Mouse (Mus musculus) kidney, embryonic 14.5 days (tissue): Measurements from ENCODE around the gene Cgrrf1. TPM values are rescaled to one million over a fixed set of nuclear protein-coding genes. Genes with fewer than 3 reads are reported as not detected.
A peak's percentile ranks its signal among the peaks of the same experiment; 100 is the strongest.
"Not testable (repeated sequence)": the region's sequence is repeated elsewhere in the genome, so short reads cannot be mapped to it uniquely, and the experiment has no call there.

Experiments
- ATAC-seq: fragments of 200-750 bp; cut with Nextera tagmentation; 2 replicates; pipeline ENCODE4 v1.8.0; 2017; ENCODE audit warnings: moderate number of reproducible peaks, mild to moderate bottlenecking, moderate TSS enrichment, moderate library complexity; ENCODE audit not compliant: low FRiP score, low TSS enrichment
- H3K27ac ChIP-seq: fragments of 300-500 bp; sonication (generic); 2 replicates; pipeline ENCODE4 v1.5.1; 2014; ENCODE audit warnings: low read depth, mild to moderate bottlenecking, low read length, moderate library complexity, mixed read lengths
- H3K27me3 ChIP-seq: fragments of 300-500 bp; sonication (generic); 2 replicates; pipeline ENCODE4 v1.6.1; 2014; ENCODE audit warnings: mild to moderate bottlenecking, low read length; ENCODE audit not compliant: control insufficient read depth, insufficient read depth
- H3K36me3 ChIP-seq: fragments of 300-500 bp; sonication (generic); 2 replicates; pipeline ENCODE4 v1.6.1; 2014; ENCODE audit warnings: low read length, mixed read lengths; ENCODE audit not compliant: control insufficient read depth, insufficient read depth
- H3K4me1 ChIP-seq: fragments of 300-500 bp; sonication (generic); 2 replicates; pipeline ENCODE4 v1.6.1; 2014; ENCODE audit warnings: low read length, mixed read lengths; ENCODE audit not compliant: control insufficient read depth, insufficient read depth
- H3K4me2 ChIP-seq: fragments of 300-500 bp; sonication (generic); replicated peaks from 2 replicates; pipeline ENCODE4 v1.6.1; 2014; ENCODE audit warnings: low read depth, mild to moderate bottlenecking, low read length
- H3K4me3 ChIP-seq: fragments of 300-500 bp; sonication (generic); 2 replicates; pipeline ENCODE4 v1.5.1; 2014; ENCODE audit warnings: mild to moderate bottlenecking, low read length
- H3K9ac ChIP-seq: fragments of 300-500 bp; sonication (generic); 2 replicates; pipeline ENCODE4 v1.6.1; 2014; ENCODE audit warnings: low read depth, mild to moderate bottlenecking, low read length, moderate library complexity
- H3K9me3 ChIP-seq: fragments of 300-500 bp; sonication (generic); 2 replicates; pipeline ENCODE4 v1.6.1; 2016; ENCODE audit warnings: low read length; ENCODE audit not compliant: control insufficient read depth
- WGBS: fragments of 180-500 bp; shearing (Covaris S2); extraction: QIAGEN DNeasy Blood & Tissue Kit; methylation state at CpG from one replicate; pipeline ENCODE4 v1.1.7; 2014; 5-methylcytosine and 5-hydroxymethylcytosine counted together
- polyA plus RNA-seq: library from polyadenylated mRNA; unstranded; fragments of >200 nt; fragmentation: Nextera tagmentation; extraction: Ambion mirVana; gene quantifications from 2 replicates; pipeline ENCODE4 v1.2.1, GENCODE M21; 2014

Gene Cgrrf1
- polyA plus RNA-seq, 1 experiment from 2014 or later: 30.6 TPM

DNA sequence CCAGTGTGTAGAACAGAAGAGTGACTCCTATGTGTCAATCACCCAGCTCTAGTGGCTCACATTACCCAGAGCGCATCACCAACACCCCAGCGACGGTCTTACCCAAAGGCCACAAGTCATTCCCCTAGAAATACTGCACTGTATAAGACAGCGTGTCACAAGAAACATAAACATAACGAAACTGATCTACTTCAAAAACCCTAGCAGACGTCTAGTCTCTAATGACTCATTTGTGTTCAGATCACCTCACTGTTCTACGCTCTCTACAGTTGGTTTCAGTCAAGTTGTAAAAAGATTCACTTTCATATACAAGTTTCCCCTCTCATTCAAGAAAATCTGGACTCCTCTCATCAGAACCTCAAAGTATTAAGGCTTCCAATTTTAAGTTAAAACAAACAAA lies 13.2 kb upstream of the Cgrrf1 start:
- Histone ChIP-seq H3K4me1 (peaks cover 7% of the 10 kb centered on the region), H3K36me3 (peaks cover 25% of the 10 kb centered on the region), H3K4me3 (no peak overlapping the region), H3K9me3 (no peaks in the 10 kb centered on the region), H3K27ac (no peak overlapping the region), H3K9ac (no peak overlapping the region), H3K27me3 (no peaks in the 10 kb centered on the region), H3K4me2 (no peak overlapping the region)
- 74% methylated on average over 7 of the region's 7 CpGs for WGBS
- ATAC-seq: no peak

DNA sequence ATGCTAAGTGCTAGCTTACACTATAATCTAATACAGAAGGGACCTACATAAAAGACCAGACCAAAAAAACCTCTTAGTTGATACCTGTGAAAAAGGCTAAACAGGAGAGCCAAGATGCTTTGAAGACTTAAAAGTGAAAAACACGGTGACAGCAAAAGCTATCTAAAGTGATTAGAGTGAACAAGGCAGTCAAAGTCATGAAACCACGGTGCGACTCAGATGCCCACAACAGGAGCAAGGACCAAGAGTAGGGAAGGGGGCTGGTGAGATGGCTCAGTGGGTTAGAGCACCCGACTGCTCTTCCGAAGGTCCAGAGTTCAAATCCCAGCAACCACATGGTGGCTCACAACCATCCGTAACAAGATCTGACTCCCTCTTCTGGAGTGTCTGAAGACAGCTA lies 12.0 kb upstream of the Cgrrf1 start:
- H3K9ac ChIP-seq, H3K4me3 ChIP-seq, H3K27ac ChIP-seq, H3K4me2 ChIP-seq, H3K27me3 ChIP-seq, H3K9me3 ChIP-seq, ATAC-seq, H3K4me1 ChIP-seq: not testable (repeated sequence)
- peaks cover 16% of the 10 kb centered on the region for H3K36me3 ChIP-seq
- 74% methylated on average over 5 of the region's 6 CpGs for WGBS

DNA sequence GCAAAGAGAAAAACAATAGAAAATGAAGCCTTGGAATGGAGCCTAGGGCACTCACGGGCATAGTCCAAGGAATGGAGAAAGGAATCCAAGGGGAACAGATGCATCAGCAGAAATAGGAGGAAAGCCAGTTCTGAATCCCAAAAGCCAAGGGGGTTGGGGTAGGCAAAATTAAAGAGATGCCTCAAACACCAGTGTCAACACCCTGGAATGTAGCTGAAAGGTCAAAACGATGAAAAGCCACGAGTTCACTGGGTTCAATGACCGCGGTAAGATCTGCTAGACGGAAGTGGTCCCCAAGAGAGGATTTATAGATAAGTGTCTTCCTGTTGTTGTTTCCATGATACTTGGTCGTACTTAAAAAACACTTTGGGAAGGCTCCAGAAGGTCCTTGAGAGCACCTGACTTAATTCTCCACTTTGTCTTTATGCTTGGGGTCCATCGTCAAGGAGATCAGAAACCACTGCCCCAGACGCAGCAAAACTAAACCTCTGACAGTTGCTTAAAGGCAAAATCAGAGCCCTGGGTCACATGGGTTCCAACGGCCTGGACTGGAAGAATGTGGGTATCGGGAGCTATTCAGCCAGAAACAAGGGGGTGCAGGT lies 10.6 kb upstream of the Cgrrf1 start:
- H3K4me2 ChIP-seq: peak overlapping the region; percentile 48
- under 1% methylated on average over 11 of the region's 11 CpGs for WGBS
- H3K36me3 ChIP-seq: peaks cover 6% of the 10 kb centered on the region; the same call in 1 of the 2 replicates
- peaks cover 7% of the 10 kb centered on the region for H3K4me1 ChIP-seq
- no peaks in the 10 kb centered on the region for H3K27me3 ChIP-seq
- peak overlapping the region; percentile 90 for H3K27ac ChIP-seq
- H3K9ac ChIP-seq: peak overlapping the region; percentile 89
- peak overlapping the region; percentile 70 for H3K4me3 ChIP-seq
- ATAC-seq: no peak
- no peaks in the 10 kb centered on the region for H3K9me3 ChIP-seq

DNA sequence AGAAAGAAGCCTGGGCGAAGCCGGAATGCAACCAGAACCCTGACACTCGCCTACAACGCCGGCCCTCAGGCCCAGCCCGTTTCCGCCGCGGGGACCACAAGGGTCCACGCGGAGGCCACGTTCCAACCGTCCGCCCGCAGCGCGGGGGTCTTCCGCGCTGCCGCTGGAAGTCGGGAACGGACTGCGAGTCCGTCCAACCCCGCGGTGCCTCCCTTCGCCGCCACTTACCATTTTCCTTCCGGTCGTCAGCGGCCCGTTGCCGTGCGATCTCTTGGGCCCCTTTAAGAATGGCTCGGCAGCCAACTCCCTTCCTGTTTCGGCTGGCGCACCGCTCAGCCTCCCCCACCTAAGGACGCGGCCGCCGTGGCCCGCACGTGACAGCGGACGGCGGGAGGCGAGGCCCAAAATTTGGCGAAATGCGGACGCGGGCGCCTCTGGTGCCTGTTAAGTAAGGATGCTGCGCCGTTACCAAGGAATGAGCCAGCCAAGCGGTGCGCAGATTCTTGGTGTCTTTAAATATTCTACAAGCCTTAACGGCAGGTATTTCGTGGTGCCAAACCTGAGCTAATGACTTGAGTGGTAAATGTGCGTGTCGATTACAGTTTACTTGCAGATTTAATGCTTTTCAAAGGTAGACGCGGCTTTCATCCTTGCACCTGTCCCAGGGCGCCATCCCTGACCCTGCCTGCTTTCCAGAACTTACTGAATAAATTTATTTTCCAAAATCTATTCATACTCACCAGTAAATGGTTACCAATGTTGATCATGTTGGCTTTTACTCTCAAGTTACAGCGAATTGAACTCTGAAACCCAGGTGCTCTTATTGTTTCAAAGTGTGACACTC lies 9.8 kb upstream of the Cgrrf1 start, which contains the start of gene Gmfb:
Gene Gmfb (minus strand): TSS at position 370 of the 844 bp plus-strand sequence.
- Histone ChIP-seq H3K4me2 (peak within 1 kb of the TSS; percentile 48), H3K4me1 (peaks cover 7% of the 10 kb centered on the region), H3K9me3 (no peaks in the 10 kb centered on the region), H3K27ac (peak within 1 kb of the TSS; percentile 90), H3K27me3 (no peaks in the 10 kb centered on the region), H3K9ac (peak within 1 kb of the TSS; percentile 89), H3K4me3 (peak within 1 kb of the TSS; percentile 70), H3K36me3 (no peaks in the 10 kb centered on the region)
- ATAC-seq: peak; percentile 97
- WGBS: under 1% methylated on average over 65 of the region's 65 CpGs

DNA sequence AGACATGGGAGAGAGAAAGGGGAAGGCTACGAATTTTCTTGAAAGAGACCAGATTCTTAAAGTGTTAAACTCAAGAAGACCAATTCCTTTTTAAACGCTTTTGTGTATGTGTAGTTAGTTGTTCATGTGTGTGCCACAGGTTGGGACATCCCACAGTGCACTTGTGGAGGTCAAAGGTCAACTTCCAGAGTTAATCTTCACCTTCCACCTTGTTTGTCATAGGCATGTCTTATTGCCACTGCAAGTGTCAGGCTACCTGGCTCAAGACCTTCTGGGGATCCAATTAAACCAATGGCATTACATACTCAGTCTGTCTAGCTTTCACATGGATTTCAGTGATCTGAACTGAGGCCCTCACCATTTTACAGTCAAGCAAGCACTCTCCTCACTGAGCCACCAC lies 7.9 kb upstream of the Cgrrf1 start:
- Histone ChIP-seq H3K27me3 (no peaks in the 10 kb centered on the region), H3K36me3 (no peaks in the 10 kb centered on the region), H3K4me1 (peaks cover 7% of the 10 kb centered on the region), H3K27ac (no peak overlapping the region), H3K9ac (no peak overlapping the region), H3K9me3 (no peaks in the 10 kb centered on the region), H3K4me2 (no peak overlapping the region), H3K4me3 (no peak overlapping the region)
- ATAC-seq: no peak
- 76% methylated on average over 2 of the region's 2 CpGs for WGBS

DNA sequence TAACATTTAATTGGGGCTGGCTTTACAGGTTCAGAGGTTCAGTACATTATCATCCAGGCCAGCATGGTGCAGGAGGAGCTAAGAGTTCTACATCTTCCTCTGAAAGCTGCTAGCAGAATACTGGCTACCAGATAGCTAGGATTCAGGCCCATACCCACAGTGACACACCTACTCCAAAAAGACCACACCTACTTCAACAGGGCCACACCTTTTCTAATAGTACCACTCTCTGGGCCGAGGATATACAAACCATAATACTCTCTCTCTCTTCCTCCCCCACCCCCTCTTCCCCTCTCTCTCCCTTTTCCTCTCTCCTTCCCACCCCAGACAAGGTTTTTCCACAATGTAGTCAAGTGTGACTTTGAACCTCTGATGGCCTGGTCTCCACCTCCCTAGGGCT lies 4.5 kb upstream of the Cgrrf1 start:
- Histone ChIP-seq H3K27me3 (no peaks in the 10 kb centered on the region), H3K27ac (no peak overlapping the region), H3K4me1 (0 out of 2 replicates have a peak, but pooled peaks cover 2% of the 10 kb centered on the region), H3K4me2 (no peak overlapping the region), H3K36me3 (no peaks in the 10 kb centered on the region), H3K4me3 (no peak overlapping the region), H3K9me3 (no peaks in the 10 kb centered on the region), H3K9ac (no peak overlapping the region)
- WGBS: 70% methylated on average over 1 of the region's 1 CpGs
- no peak for ATAC-seq

DNA sequence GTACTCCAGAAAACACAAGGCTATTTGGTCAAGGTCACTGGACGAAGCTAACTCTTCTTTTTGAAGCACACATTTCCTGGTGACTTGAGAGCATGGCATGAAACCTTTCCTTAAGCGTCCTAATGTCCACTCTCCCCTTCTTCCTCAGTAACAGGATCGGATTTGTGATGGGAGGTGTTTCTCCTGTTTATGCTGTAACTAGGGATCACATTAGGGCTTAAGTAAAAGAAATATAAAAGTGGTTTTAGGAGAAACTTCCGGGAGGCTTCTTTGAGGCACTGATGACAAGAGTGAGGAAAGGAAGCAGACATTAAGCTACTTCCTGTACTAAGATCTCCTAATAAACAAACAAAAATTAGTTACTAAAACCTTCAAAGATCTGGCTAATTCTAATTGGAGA lies 630 bp upstream of the Cgrrf1 start:
- H3K27me3 ChIP-seq: no peaks in the 10 kb centered on the region
- ATAC-seq: no peak
- peak overlapping the region; percentile 73 for H3K4me2 ChIP-seq
- peak overlapping the region; percentile 84; the same call in 1 of the 2 replicates for H3K9ac ChIP-seq
- H3K27ac ChIP-seq: peak overlapping the region; percentile 44
- H3K4me3 ChIP-seq: peak overlapping the region; percentile 88
- H3K9me3 ChIP-seq: no peaks in the 10 kb centered on the region
- 0 out of 2 replicates have a peak, but pooled peaks cover 2% of the 10 kb centered on the region for H3K4me1 ChIP-seq
- H3K36me3 ChIP-seq: no peaks in the 10 kb centered on the region
- WGBS: 6% methylated on average over 4 of the region's 4 CpGs

DNA sequence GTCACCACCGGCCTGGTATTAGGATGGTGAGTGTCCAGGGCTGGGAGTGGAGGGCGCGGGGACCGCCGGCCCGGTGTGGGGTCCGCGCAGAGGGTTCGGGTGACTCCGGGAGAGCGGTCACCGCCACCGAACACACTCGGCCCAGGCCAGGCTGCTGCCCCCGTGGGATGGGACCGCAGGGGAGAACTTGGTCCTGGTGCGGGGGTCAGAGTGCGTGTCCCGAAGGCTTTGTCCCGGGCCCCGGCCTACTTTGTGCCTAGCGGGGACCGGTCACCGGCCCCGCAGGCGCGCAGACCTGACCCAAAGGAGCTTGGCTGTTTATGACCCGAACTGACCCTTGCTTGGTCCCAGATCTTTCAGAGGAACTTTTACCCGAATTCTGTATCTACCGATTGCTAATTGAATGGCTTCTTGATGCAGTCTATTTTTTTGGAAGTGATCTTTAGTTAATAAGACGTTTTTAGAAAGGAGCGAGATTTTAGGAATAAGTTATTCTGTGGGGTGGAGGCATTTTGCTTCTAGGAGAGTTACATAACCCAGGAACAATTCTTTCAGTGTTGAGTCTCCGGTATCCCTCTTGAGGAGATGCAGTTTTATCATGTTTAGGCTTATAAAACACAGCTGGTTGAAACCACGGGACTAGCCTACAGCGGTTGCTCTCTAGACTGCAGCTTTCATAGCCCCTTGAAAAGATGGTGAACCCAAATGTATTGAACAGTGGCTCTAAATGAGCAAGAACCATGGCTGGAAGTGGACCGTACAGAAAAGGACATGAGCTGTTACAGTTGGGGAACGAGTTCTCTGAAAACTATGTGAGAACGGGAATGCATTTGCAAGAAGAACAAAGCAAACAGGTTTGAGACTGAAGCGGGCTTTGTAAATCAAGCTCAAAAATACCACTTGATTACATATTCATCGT lies 688 bp downstream of the Cgrrf1 start:
- peak overlapping the region; percentile 73 for H3K4me2 ChIP-seq
- peak overlapping the region; percentile 88 for H3K4me3 ChIP-seq
- WGBS: 8% methylated on average over 40 of the region's 40 CpGs
- H3K4me1 ChIP-seq: 0 out of 2 replicates have a peak, but pooled peaks cover 2% of the 10 kb centered on the region
- peak overlapping the region; percentile 84 for H3K9ac ChIP-seq
- H3K36me3 ChIP-seq: no peaks in the 10 kb centered on the region
- no peaks in the 10 kb centered on the region for H3K9me3 ChIP-seq
- ATAC-seq: peak; percentile 90; the same call in 1 of the 2 replicates
- H3K27me3 ChIP-seq: no peaks in the 10 kb centered on the region
- H3K27ac ChIP-seq: no peak overlapping the region
